28 mouse cellular contexts compared by ENCODE assay signal in the genomic region with DNA sequence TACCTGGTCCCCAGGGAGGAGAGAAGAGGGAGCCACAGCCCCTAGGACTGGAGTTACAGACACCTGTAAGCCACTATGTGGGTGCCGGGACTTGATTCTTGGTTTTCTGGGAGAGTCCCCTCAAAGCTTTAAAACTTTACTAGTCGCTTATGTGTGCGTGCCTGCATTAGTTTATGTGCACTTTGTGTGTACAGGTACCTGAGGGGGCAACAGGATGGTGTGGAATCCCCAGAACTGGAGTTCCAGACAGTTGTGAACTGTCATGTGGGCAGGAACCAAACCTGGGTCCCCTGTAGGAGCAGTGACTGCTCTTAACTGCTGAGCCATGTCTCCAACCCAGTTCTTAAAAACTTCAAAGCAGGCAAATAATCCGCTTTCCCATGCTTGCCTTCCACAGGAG. TPM values are rescaled to one million over a fixed set of nuclear protein-coding genes. Genes with fewer than 3 reads are reported as not detected.
"Had no signal": no experiment of that assay in that cellular context is flagged by ENCODE, and none has a peak within 500 bp of the region (broad histone marks: within the 10 kb centered on the region; RNA-seq: fewer than 3 reads in every experiment).

No protein-coding gene starts in this region.

- H3K9me3 ChIP-seq: embryonic facial prominence, embryonic 10.5 days; embryonic facial prominence, embryonic 12.5 days; embryonic facial prominence, embryonic 13.5 days; embryonic facial prominence, embryonic 15.5 days; forebrain, embryonic 10.5 days; forebrain, embryonic 12.5 days; forebrain, embryonic 13.5 days; forebrain, embryonic 15.5 days had no signal

- H3K4me3 ChIP-seq: embryonic facial prominence, embryonic 10.5 days; embryonic facial prominence, embryonic 12.5 days; embryonic facial prominence, embryonic 13.5 days; embryonic facial prominence, embryonic 15.5 days; erythroblast, embryonic 14.5 days; forebrain, embryonic 10.5 days; forebrain, embryonic 12.5 days; forebrain, embryonic 13.5 days; forebrain, embryonic 15.5 days; gastrocnemius, adult 2 months had no signal

- DNase-seq: cerebellum, adult 2 months; cerebellum, adult 8-10 months; cerebellum, adult 9-10 months; cerebellum, adult 9-11 months; cerebellum, postnatal 10 days; cerebellum, postnatal 14 days; cerebellum, postnatal 25 days; cerebellum, postnatal 36 days; embryo, embryonic 11 days; forebrain, postnatal 0 days; gastrocnemius, adult 2 months; gastrocnemius, postnatal 10 days; gastrocnemius, postnatal 14 days; gastrocnemius, postnatal 25 days; gastrocnemius, postnatal 36 days; heart, adult 18-20 months had no signal

- H3K9ac ChIP-seq: embryonic facial prominence, embryonic 12.5 days; embryonic facial prominence, embryonic 13.5 days; embryonic facial prominence, embryonic 15.5 days; forebrain, embryonic 12.5 days; forebrain, embryonic 13.5 days; forebrain, postnatal 0 days had no signal

- H3K4me1 ChIP-seq: embryonic facial prominence, embryonic 12.5 days; embryonic facial prominence, embryonic 13.5 days; embryonic facial prominence, embryonic 15.5 days had no signal

- H3K27me3 ChIP-seq: embryonic facial prominence, embryonic 12.5 days; embryonic facial prominence, embryonic 13.5 days; embryonic facial prominence, embryonic 15.5 days; forebrain, embryonic 13.5 days; forebrain, embryonic 15.5 days had no signal

- H3K36me3 ChIP-seq: embryonic facial prominence, embryonic 10.5 days; embryonic facial prominence, embryonic 12.5 days; embryonic facial prominence, embryonic 13.5 days; embryonic facial prominence, embryonic 15.5 days; forebrain, embryonic 10.5 days; forebrain, embryonic 12.5 days; forebrain, embryonic 15.5 days had no signal

- H3K27ac ChIP-seq: embryonic facial prominence, embryonic 10.5 days; embryonic facial prominence, embryonic 12.5 days; embryonic facial prominence, embryonic 13.5 days; embryonic facial prominence, embryonic 15.5 days; forebrain, embryonic 10.5 days; forebrain, embryonic 12.5 days; forebrain, embryonic 13.5 days; forebrain, embryonic 15.5 days; gastrocnemius, adult 2 months had no signal

RNA-seq across cellular contexts. Expression of a gene that starts 4.3 kb away (rescaled TPM):
- total RNA-seq: gastrocnemius, adult 18-20 months; gastrocnemius, adult 2 months; gastrocnemius, adult 8-10 months; heart, adult 18-20 months had no signal
- polyA plus RNA-seq: erythroblast, embryonic 14.5 days had no signal

RNA-seq across cellular contexts. Expression of a gene that starts 31.0 kb away (rescaled TPM):
- total RNA-seq: granulocyte monocyte progenitor cell, adult 5-6 weeks had no signal
- polyA plus RNA-seq: erythroblast, embryonic 14.5 days had no signal

RNA-seq across cellular contexts. Expression of a gene that starts 39.2 kb away (rescaled TPM):
- total RNA-seq: granulocyte monocyte progenitor cell, adult 5-6 weeks had no signal
- polyA plus RNA-seq: erythroblast, embryonic 14.5 days had no signal
